Mouse (Mus musculus): ENCODE results near the gene Caprin1.

Gene Caprin1

DNA sequence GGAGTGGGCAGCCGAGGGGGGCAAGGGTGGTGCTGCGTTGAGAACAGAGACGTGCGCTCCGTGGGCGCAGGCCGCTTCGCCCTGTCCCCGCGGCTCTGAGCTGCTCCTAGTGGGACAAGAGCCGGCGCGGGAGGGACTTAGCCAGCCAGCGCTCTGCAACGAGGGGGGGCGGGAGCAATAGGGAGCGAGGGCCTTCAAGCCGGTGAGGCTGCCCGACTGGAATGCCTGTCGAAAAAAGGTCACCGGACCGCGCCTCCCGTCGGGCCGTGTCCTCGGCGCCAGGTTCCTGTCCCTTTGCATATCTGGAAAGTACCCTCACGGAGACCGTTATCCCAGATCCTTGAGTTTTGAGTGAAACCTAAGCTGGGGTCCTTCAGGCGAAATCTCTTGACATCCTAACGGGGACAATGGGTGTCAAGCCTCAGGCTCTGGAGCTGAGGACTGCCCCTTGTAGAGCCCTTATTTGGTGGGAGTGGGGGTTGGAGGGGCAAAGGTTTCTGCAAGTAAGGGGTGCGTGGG lies at the start of gene Caprin1:
TSS of gene Caprin1 (minus strand) at position 159 of the 519 bp plus-strand sequence.
- DNase-seq, result peak; percentile 95

DNA sequence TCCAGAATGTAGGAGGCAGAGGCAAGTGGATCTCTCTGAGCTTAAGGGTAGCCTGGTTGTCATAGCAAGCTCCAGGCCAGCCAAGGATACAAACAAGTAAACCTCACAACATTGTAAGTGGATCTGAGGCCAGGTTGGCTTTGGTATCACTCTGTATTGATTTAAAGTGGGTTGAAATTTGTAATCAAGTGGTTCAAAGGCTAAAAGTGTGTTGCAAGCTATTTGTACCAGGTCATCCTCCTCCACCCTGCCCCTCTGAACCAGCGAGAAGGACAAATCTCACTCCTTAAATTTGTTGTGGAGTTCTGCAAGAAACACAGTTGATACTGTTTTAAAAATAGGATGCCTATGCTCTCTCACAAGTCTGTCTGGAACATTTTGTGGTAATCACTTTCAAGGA lies 49.4 kb upstream of the Caprin1 start:
- DNase-seq, result no peak

DNA sequence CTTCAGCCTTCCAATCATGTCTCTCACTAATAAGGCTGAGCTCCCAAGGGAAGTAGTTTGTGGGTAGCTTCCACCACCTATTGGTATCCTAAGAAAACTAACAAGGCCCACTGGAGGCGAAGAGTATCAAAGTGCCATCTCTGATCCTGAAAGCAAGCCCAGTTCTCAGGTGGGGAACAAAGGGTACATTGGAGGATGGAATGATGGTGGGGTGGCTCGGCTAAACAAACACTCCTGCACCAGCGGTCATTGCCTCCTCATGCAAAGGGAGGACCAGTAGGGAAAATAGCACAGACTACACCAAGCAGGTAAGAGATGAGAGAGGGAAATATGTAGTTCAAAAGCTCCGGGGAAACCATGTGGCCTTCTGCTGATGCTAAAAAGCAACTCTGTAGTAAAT lies 48.8 kb upstream of the Caprin1 start:
- no peak for DNase-seq

DNA sequence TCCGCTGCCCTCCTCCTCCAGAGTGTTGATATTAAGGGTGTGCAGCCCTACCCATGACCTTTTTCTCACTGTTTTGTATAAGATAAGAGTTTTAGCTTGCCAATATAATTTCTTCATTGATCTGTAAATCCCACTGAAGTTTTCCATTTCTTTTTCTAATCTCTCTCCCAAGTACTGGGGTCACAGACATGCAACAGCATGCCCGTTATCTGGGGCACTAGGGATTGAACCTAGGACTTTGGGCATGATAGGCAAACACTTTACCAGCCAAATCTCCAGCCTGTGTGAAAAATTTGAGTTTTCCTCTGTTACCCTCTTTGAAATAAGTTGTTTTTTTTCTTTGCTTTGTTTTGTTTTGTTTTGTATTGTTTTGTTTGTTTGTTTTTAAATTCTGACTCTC lies 46.6 kb upstream of the Caprin1 start:
- no peak for DNase-seq

DNA sequence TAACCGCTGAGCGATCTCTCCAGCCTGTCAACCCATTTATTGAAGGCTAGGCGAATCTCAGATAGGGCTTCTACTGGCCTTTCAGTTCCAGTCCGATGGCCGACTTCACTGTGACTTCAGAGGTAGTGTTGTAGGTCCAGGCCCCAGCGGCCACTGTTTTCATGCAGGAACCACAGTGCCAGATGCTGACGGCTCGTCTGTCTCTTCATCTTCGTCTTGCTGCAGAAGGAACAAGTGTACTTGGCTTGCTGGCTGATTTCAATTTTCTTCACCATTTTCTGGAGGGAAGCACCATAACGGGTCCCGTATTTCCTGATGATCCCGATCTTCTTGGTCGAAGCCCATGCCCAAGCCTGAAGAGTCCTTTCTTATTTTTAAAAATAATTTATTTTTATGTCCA lies 45.9 kb upstream of the Caprin1 start:
- no peak for DNase-seq

DNA sequence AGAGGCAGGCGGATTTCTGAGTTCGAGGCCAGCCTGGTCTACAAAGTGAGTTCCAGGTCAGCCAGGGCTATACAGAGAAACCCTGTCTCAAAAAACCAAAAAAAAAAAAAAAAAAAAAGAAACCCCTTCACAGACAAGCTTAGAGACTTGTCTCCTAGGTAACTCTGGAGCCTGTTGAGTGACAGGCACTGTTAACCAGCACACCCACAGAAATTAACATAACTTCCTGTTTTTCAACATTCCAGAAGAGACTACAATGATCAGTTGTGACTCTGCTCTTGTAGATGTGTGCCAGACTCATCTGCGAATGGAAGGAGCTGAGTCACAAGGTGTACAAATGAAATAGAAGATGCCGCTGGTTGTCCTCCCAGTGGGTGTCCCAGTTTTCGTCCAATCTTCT lies 44.9 kb upstream of the Caprin1 start:
- no peak for DNase-seq

DNA sequence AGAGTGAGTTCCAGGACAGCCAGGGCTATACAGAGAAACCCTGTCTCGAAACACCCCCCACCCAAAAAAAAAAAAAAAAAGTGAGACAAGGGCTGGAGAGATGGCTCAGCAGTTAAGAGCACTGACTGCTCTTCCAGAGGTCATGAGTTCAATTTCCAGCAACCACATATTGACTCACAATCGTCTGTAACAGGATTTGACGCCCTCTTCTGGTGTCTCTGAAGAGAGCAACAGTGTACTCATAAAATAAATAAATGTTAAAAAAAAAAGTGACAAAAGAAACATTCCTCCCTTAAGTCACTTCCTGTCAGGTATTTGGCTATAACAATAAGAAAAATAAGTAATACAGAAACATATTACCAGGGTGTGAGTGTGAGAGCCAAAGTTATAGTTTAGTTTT lies 41.0 kb upstream of the Caprin1 start:
- DNase-seq, result no peak

DNA sequence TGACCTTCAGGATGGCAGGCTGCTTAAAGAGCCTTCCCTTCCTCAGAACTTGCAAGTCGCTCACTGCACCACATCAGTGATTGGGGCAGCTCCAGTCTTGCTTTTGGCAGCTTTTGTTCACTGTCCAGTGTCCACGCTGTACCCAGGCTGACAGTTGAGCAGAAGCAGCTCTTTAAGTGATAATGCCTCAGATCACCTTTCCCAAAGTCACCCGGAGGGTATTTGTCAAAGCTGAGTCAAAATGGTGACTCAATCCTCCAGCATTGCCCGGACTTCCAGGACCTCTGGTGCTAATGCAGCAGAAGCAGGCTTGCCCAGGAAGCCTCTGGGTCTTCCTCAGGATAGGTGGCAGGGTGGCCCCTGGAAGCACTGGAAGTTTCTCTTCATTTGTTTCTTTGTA lies 39.7 kb upstream of the Caprin1 start:
- no peak for DNase-seq

DNA sequence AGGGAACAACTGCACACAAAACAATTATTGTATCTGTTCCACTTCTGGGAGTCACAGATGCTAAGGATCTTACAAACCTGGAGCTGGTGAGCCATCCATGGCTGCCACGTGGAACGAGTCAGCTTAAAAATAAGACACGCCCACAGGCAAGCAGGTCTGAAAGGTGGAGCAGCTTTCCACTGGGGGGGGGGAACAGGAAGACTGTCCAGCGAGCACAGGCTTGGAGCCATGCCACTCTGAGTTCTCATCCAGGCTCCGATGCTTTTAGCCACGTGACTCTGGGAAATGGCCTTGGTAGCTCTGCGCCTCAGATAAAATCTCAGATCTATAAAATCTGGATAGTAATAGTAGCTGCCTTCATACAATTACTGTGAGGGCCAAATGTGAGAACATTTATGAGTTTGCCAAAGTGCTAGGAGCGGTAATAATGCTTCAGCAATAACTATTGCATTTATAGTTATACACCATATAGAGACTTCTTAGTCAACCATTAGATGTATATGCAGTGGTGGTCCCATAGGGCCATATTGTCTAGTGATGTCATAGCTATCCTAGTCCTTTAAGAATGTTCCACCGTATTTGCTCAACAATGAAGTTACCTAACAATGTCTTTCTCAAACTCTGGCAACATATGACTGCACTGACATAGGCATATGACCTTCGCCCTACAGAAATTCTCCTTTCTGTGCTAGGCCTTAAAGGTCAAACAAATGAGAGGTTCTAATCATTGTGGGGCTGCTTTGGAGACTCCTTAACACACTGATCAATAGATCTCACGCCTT lies 38.4 kb upstream of the Caprin1 start:
- DNase-seq, result no peak

DNA sequence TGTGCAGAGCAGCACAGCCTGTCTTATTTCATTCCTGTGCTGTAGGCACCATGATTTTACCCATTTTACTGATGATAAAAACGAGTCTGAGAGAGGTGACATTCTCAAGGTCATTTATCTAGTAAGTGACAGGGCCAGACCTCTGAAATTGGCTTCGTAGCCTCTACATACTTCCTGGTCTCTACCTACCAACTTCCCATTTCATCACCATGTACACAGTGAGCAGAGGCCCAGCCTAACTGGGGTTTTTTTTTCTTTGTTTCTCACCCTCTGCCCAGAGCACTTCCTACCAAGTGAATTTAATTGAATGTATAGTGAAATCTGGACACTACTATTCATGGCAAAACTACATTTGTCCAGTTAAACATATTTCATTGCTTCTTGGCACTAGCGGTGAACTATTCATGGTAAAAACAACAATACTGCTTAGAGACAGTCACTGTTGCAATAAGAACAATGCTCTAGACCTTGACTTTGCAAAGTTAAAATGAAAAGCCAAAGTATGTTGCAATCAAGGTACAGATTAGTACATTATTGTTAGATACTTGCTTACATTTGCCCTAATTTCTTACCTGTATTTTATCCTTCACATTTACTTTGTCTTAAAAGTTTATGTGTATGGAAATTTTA lies 36.5 kb upstream of the Caprin1 start:
- DNase-seq, result no peak

DNA sequence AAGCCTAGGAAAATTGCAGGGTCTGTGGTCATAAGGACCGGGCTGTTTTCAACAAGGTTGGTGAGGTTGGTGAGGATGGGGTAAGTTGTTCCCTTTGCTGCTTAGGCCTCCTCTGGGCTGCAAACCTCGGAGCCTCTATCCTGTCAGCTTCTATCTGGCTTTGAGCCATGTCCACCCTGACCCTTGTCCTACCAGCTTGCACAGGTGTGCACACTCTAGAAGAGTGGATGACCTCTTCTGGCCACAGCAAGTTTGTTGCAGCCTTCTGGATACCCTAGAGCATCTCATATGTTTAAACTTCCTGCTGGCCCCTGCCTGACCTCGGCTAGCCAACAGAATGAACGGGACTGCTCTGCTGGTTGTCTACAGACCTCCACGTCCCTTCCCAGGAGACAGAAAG lies 35.5 kb upstream of the Caprin1 start:
- no peak for DNase-seq

DNA sequence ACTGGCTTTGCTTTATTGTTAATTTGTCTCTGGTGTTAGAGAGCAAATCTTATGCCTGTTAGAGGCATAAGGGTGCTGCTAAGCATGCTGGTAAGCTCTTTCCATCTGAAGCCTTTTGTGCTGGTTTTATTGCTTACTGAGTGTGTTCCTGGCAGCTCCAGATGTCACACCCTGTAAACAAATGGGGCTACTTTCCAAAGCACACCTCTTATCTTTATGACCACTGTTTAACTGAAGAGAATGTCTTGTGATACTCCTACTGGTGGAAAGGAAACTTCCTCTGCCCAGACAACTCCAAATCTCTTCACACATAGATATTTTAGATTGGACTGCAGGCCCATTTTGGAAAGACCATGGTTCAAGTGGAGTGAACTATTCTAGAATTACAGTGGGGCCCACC lies 31.5 kb upstream of the Caprin1 start:
- no peak for DNase-seq

DNA sequence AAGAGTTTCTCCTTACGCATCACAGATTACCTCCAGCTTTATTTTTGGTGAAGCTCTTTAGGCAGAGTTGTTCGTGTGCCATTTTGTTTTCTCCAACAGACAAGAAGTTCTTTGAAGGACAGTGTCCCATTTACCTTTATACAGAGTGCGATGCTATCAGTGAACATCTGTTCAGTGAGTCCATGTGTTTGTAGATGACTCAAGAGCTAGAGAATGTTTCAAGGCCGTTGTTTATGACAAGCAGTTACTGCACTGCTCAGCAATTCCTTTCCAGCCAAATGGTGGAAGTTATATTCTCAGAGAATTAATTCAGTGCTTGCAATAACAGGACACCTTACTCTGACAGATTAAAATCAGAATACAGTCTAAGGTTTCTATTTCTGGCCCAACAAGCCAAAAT lies 27.5 kb upstream of the Caprin1 start:
- no peak for DNase-seq

DNA sequence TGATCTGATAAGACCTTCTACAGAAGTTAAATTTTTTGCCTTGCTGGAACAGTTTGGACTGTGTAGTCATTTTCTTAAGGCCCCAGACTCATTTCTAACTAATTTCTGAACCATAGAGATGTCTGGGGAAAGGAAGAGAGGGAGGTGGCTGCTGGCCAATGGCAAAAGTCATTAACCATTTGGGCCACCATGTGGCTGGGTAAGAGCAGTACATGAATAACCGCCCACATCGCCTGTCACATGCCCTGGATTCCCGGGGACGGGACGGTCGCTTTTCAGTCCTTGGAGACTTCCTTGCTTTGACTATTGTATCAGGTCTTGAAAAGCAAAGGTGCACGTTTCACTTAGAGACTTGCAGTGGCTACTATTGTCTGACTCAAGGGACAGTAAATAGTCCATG lies 25.1 kb upstream of the Caprin1 start:
- no peak for DNase-seq

DNA sequence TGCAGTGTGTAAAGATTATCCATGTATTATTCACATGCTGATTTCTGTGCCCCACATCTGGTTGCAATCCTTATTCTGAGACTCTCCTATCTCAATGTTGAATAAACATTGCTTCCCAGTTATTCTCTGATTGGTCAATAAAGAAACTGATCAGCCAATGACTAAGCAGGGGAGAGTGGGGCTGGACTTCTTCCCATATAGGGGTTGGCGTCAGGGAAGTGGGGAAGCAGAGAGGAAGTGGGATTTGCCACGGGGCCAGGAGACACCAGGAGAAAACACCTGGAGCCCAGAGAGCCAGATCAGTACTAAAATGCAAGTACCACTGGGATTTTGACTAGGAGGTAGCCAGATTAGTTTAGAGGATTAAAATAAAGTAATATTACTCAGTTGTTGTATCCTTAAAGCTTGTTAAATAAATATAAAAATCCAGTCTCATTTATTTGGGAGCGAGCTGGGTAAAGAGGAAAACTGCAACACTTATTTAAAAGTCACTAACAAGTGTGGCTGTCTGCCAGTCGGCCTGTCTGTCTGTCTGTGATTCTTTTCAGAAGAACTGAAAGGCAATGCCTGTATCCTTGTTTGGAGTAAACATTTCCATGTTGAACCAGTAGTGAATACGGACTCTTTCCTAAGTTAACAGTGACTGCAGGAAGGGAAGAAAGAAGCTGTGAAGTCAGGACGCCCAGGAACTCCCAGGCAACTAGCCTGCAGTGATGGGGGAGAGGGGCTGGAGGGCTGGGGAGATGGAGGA lies 19.9 kb upstream of the Caprin1 start:
- DNase-seq, result no peak

DNA sequence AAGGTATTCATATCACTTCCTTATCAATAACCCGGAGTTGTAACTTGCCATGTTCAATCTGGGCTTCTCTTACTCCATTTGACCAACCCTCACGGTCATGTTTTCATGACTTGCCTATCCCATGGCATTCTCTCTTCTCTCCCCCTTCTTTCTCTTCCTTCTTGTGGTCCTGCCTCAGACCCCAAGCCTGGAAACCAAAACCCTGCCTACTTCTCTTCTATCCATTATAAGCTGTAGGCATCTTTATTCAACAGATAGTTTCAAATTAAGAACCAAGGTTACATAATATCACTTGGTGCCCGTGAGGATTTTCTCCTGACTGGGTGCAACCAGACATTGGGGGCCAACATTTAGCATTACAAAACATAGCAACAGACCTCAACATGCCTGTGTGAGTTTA lies 18.5 kb upstream of the Caprin1 start:
- no peak for DNase-seq

DNA sequence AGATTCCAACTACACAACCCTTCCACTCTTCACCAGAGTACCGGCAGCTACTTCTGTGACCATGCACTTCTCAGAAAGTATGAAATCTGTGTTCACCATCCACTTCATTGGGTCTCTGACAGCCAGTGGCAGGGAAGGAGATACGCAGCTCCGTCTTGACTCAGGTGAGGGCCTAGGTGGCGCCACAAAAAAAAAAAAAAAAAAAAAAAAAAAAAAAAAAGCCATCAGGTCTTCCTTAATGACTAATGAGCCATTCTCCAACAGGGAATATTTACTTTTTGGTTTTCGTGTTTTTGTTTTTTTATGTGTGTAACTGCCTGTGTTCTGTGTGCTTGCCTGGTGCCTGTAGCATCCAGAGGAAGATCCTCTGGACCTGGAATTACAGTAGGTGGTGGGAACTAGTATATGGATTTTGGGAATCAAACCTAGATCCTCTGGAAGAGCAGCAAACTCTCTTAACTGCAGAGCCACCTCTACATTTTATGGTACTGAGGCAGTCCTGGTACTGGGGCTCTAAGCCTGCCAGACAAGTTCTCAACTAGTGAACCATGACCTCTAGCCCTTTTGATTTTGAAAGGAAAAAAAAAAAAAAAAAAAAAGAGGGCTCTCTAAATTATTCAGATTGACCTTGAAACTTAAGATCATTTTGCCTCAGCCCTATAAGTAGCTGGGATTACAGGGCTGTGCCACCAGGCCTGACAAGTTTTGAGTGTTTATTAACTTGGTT lies 14.2 kb upstream of the Caprin1 start:
- DNase-seq, result no peak

DNA sequence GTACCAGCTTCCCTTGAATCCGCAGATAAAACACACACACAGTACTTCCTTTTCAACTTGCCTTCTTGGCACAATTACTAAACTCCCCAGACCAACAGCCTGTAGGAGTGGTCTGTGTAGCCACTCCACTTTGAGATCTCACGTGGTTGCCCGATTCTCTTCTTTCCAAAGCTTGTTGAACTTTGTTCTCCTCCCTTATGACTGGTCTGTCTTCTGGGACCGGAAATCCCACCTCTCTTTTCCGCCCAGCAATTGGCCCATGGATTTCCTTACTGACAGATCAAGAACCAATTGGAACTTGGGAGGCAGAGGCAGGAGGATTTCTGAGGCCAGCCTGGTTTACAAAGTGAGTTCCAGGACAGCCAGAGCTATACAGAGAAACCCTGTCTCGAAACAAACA lies 13.0 kb upstream of the Caprin1 start:
- DNase-seq, result no peak

DNA sequence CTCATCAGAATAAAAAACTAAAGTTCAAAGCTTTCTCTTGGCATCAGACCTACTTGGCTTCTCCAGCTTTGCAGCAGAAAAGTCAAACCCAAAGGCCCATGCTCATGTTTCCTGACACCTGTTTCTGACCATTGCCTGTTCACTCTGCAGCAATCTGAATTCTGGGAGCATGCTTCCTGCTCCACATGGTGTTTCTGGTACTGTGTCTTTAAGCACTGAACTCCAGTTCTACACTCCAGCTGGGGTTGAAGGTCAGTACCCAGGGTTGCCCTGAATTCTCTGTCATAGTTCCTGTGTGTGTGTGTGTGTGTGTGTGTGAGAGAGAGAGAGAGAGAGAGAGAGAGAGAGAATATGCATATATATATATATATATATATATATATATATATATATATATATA lies 11.0 kb upstream of the Caprin1 start:
- DNase-seq, result no peak

DNA sequence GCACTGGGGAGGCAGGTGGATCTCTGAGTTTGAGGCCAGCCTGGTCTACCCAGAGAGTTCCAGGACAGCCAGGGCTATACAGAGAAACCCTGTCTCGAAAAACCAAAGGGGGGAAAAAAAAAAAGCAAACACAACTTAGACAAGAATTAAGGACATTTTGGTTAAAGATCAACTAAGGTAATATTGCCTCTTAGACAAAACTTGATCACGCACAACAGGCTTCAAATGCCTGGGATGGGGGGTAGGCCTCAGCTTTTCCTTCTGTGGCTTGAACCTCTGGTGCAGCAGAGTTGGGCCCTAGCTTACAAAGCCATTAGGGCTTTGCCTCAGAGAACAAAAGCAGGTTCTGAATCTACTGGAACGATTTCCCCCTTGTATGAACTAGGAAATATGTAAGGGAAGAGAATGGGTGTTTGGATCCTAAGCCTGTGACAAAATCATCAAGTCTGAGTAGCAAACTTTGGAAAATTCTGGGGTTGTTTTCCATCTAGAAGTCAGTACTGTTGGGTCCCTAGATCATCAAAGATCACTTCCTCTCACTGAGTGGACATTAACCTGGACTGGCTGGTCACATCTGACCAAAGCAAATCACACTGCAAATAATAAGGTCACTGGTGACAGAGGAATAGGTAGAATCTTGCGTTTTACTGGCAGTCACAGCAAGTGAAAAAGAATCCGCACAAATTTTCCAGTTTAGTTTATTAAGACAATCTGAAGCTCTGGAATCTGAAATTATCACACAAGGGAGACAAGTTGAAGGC lies 6.5 kb upstream of the Caprin1 start:
- DNase-seq, result no peak

DNA sequence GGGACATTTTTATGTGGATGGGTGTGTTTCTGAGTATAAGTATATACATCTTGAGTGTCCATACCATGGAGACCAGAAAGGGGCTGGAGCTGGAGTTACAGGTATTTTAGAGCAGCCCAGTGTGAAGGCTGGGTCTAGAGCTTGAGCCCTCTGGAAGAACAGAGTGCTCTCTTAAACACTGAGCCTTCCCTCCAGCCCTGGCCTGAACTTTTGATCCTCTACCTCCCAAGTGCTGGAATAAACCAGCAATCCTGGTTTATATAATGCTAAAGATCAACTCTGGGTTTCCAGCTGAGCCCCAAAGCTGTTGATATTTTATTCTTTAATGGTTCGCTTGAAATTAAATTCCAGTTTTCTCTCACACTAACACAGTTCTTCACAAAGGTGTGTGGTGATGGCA lies 5.0 kb upstream of the Caprin1 start:
- DNase-seq, result no peak

DNA sequence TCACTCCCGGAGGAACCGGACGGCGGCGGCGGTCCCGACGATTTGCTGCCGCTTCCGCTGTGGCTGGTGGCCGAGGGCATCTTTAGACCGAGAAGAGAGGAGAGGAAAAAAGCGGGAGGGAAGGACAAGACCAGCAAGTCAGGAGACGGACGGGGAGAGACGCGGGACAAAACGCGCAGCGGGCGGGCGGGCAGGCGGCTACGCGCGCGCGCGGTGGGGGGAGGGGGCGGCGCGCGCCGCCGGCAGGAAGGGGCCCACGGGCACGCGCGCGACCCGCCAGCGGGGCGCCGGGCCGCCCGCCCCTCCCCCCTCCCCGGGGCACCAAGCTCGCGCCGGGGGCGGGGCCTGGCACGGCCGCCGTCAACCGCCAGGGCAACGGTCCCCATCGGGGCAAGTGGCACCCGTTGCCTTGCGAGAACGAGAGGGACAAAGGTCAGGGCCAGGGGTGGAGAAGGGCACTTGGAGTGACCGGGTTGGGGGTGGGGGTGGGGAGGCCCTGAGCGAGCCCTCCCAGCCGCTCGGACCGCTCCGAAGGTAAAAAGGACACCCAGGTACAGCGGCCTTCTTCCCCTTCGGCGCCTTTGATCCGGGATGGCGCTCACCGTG lies 485 bp downstream of the Caprin1 start:
- peak; percentile 74 for DNase-seq

All from layer of hippocampus, adult 9-11 months (tissue).